Mouse (Mus musculus): ENCODE measurements at regions not wholly inside any gene's neighbourhood (a gene's known extent, or its start where the extent isn't known, plus 50 kb on each side); places are given as distances from the start of the nearest gene placed in this dataset.

DNA sequence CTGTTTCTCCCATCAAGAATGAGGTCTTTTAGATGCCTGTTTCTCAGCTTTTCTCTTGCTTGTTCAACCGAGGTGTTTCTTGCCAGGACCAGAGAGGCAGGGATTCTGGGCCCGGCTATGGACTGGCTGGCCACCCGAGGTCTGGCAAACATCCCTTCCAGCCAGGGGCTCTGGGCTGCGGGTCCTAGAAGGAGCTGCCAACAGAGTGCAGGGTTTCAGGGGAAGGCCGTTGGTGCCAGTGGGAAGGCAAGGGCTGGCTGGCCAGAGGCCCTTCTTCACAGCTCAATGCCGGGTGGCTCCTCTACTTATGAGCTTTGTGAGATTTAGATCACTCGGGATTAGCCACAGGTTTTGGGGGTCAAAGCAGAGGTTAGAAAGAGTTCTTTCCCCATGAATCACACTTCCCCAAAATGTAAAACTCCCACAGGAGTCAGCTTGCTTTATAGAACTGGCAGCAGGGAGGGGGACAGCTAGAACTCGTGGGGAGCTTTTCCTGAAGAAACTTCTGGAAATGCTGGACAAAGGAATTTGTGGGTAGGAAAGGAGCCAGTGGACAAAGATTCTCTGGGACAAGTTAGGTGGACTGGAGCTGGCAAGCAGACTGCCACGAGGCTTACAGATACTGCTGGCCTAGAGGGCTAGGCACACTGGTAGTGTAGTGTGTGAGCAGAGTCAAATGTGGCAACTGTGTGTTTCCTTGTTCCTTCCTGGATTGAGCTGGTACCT lies 104.1 kb upstream of the Vps8 start:
- DNase-seq (ENCODE audit: low spot score in 2 of 2) = no peak

DNA sequence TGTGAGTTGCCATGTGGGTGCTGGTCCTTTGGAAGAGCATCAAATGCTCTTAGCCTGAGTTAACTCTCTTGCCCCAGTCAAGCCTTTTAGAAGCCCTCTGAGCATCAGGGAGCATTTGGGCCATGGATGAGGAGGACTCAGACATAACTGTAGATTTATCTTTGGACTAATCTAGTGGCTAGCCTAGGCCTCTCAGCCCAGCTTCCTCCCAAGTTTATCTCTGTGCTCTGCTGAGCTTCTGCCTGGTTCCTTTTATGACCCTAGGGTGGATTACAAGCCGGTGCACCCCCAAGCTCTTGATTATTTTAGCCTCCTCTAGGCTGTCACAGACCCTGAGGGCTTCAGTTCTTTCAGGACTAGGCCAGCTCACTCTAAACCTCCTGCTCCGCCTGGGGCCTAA lies 102.6 kb upstream of the Vps8 start:
- no peak for DNase-seq (ENCODE audit: low spot score in 2 of 2)

DNA sequence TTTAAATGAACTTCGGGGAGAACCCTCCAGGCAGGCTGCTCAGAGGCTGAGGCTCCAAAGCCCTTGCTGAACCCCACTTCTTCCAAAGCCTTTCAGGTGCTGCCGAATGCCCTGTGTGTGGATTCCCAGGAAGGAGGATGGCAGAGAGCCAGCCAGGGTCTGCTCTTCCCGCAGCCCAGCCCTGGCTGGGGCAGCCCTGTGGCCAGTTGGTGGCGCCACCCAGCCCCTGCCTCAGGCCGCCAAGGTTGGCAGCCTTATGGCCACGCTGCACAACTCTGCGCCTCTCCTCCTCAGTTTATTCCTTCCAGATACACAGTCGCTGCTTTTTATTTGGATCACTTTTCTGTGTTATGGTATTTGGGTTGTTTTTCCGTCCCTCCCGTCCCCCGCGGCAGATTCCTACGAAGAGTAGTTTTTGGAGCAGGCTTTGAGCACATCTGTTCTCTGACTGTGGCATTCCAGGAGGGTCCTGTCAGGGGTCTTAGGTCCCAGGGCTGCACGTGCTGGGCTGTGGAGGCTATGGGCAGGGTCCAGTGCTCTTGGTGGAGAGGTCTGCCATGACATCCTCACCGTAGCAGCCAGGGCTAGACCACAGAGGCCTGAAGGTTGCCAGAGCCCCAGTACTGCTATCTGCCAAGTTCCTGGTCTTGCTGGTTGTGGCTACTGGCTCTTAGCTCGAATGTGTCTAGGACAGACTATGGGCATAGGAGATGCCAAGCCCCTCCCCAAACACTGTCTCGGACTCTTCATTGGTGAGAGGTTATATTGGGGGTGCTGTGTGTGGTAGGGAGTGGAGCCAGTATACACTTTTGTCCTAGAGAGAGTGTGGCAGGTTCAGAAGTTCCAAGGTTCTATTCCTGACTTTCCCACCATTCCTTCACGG lies 101.5 kb upstream of the Vps8 start:
- no peak for DNase-seq (ENCODE audit: low spot score in 2 of 2)

DNA sequence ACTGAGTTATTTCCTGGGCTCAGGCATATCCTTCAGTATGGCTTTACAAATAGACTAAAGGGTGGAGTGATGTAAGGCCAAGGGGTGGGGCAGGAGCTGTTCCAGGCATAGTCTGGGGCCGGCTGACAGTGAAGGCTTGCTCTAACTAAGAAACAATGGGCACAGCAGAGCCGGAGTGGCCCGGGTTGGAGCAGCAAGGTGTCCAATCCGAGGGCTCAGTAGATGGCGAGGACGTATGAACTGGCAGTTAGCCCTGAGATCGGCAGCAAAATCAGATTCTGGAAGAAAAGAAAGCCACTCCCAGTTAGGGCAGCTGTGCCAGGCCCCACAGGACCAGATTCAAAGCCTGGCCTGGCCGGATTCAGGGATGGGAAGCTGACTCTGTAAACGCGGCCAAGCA lies 100.5 kb upstream of the Vps8 start:
- DNase-seq (ENCODE audit: low spot score in 2 of 2) = no peak

DNA sequence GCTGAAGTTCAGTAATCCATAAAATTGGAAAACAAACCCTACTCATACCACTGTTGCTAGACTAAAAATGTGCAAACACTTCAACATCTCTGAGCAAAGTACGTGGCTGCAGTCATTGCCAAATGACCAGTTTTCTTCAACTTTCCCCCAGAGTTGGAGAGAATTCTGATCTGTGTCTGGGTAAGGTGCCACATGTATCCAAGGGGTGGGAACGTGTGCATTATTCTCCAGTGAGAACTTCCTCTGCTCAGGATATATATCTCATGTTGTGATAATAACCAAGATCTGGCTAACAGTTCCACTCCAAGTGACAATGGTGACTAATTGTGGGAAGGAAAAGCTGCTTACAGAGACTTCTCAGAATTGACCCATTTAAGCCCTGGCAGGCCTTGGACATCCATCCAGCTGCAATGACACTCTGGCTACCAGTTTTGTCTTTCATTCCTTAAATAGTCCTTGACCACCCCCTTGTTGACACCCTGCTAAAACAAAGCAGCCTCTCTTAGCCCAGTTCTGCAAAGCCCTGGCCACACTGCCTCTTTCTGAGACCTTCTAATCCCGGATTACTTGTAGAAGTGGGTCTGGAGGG lies 99.4 kb upstream of the Vps8 start:
- DNase-seq (ENCODE audit: low spot score in 2 of 2) = no peak

DNA sequence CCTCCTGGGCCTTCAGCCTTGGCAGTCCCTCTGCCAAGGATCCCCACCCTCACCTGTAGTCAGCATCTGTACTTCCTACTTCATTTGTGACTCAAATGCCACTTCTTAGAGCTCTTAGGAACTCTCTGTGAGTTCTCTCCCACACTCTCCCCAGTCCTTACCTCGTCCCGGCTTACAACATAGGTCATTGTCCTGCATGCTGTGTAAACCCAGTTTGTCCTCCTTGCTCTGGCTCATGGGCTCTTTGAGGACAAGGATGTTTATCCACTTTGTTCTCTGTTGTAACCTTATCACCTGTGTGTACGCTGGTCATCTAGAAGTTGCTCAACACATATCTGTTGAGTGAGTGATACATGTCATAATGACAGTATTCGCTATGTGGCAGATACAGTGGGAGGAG lies 94.9 kb upstream of the Vps8 start:
- no peak for DNase-seq (ENCODE audit: low spot score in 2 of 2)

DNA sequence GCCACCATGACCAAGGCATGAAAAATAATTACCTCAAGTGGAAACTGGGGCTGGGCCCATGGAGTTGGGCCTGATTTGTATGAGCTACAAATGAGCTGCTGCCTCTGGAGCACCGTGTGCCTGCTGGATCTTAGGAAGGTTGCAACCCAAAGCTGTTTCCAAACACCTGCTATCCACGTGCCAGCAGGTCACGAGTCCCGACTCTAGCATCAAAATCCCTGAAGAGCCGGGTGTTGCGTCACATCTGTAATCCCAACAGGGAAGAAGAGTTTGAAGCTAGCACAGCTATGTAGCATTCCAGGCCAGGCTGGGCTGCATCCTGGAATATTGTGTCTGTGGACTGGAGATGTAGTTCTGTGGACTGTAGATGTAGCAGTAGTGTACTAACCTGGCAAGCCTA lies 93.7 kb upstream of the Vps8 start:
- no peak for DNase-seq (ENCODE audit: low spot score in 2 of 2)

DNA sequence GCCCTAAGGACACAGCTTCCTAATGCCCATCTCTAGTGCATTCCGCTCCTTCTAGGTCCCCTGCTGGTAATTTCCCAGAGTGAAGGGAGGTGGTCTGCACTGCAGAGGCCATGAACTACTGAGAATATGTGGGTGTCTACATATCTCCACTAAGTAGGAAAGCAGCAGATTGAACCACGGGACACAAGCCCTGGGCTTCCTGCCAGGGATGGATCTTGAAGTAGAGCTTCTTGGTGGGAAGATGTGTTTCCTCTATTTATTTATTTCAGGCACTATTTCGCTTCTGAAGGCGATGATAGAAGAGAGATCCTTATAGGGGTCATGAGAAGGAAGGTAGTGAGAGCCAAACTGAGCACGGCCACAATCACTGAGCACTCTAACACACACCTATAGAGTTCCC lies 91.7 kb upstream of the Vps8 start:
- DNase-seq (ENCODE audit: low spot score in 2 of 2) = no peak

DNA sequence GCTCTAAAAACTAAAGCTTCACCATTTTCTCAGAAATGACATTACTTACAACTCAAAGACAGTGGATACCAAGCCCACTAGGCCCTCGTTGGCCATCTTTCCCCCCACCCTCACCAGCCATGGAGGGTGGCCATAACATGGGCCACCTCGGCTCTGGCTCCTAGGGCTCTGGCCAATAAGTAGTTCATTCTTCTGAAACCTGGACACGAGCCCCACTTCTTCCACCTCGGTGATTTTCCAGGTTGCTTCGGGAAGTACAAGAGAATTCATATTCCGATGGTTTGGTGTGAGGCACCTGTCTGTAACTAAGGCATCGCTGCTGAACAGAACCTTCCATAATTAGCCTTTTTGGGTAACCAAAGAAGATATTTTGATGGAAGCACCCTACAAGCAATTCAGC lies 90.5 kb upstream of the Vps8 start:
- no peak for DNase-seq (ENCODE audit: low spot score in 2 of 2)

DNA sequence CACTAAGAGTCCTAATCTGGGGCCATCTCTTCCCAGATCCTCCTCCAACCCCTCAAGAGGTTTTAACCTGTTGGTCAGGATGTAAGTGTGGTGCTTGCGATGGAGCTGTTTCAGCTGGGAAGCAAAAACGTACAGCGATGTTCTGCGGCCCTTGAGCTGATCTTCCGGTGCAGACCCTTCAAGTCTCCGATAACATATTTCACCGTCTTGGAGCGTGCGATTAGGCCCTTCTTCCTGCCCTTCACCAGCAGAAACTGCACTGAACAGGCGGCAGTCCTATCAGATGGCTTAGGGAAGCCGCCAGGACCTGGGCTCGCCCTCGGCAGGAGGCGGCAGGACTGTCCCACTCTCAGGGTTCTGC lies 90.1 kb upstream of the Vps8 start:
- DNase-seq (ENCODE audit: low spot score in 2 of 2) = no peak

DNA sequence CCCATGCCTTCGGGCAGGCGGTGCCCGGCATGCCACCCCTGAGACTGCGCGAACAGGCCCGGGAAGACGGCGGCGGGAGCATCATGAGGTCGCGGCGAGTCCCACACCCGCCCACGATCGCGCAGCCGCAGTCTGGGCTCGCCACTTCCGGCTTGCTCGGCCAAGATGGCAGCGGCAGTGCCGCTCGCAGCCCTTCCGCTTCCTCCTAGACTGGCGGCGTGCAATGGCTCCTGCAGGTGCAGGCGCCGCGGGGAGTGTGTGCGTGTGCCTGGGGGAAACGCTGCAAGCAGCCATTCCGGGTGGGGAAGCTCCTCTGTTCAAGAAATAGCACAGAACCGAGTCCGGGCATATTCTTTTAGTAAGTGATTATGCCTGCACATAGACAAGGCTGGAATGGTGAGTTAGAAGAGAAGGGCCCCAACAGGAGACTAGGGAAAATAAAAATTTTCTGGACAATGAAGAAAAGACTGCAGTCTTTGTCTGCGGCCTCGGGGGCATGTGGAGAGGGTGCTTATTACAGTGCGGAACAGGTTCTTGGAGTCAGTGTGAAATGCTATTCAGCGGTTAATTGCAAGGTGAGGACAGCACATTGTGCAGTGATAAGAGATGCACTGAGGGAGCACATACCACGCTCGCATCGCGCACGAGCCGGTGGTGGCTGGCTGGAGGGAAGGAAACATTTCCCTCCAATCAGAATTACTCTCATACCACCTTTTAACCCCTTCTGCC lies 89.5 kb upstream of the Vps8 start:
- peak; percentile 89 to 94 for DNase-seq (ENCODE audit: low spot score in 2 of 2)

DNA sequence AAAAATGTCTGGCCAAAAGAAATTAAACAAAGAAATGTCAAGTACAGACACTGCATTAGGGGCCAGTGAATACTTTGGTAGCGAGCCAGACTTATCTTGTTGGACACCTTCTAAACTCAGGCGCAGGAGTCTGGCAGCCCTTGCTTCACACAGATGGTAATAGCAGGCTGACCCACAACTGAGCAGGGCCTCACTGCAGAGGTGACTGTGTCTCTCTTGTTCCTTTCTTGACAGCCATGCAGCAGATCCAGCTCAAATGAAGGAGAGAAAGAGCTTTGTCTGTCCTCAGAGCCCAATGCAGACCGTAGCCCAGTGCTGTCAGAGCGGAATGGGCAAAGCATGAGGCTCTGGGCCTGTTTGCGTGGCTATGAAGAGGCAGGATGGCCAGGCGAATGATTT lies 83.9 kb upstream of the Vps8 start:
- DNase-seq (ENCODE audit: low spot score in 2 of 2) = no peak

DNA sequence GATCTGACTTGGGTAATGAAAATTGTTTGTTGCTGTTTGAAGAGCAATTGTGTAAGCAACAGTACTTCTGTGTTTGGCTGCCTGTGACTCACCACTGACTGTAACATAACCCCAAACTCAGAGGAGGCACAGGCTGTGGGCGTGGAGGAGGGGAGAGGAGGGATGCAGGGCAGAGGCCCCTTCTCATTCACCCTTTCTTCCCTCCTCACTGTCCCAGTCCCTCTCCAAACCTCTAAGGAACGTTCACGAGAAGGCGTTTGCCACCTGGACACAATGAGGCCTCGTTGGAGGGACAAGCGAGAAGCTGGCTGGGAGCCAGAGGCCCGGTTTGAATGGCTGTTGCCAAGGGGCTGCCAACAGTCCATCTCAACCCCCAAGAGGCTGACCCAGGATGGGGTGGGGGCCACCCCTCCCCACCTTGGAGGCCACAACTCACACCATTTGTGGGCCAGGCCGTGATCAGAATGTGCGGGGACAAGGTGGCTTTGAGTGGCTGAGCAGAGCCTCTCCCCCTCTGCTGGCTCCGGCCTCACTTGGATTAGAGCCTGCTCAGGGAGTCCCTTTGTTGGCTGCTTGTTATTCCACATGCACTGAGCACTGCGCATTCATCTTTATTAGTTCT lies 83.3 kb upstream of the Vps8 start:
- no peak for DNase-seq (ENCODE audit: low spot score in 2 of 2)

DNA sequence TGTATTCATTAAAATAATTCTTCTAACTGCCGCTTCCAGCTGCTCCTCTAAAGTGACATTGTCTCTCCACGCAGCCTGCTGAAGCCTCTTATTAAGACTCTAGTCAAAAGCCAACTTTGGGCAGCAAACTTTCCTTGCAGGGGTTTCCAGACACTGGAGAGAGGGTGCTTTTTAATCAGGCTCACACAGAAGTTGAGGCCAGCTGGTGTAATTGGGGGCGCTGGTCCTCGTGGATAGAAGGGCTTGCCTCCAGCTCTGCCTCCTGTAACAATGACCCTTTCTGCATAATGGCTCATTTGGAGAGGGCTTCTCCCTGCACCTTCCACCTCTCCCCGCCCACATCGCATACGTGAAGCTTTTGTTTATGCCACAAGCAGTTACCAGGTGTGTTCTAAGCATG lies 82.8 kb upstream of the Vps8 start:
- DNase-seq (ENCODE audit: low spot score in 2 of 2) = no peak

DNA sequence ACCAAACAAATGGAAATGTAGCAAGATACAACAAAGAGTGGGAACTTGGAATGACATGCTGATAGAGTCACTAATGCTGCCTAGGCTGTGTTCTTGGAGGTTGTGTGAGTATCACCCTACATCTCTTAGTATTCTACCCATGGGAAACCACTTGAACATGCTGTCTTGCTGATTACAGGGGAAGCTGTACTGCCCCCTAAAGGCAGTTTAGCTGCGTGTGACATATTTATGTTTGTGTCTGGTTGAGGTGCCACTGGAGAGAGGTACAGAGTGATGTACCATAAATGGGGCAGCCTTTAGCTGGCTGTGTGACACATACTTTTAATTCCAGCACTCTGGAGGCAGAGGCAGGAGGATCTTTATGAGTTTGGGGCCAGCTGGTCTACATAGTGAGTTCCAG lies 73.0 kb upstream of the Vps8 start:
- no peak for DNase-seq (ENCODE audit: low spot score in 2 of 2)

DNA sequence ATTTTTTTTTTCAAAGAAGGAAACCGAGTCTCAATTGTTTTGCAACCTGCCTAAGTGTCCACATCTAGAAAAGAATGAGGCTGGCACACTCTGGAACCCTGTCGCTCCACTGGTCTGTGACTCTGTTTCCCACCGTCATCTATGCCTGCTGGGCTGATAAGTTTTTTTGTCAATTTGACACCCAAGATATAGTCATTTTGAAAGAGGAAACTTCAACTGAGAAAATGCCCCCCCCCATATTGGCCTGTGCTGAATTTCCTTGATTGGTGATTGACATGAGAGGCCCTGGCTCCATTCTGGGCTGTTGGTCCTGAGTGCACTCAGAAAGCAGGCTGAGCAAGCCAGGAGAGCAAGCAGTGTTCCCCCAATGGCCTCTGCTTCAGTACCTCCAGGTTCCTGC lies 71.6 kb upstream of the Vps8 start:
- no peak for DNase-seq (ENCODE audit: low spot score in 2 of 2)

DNA sequence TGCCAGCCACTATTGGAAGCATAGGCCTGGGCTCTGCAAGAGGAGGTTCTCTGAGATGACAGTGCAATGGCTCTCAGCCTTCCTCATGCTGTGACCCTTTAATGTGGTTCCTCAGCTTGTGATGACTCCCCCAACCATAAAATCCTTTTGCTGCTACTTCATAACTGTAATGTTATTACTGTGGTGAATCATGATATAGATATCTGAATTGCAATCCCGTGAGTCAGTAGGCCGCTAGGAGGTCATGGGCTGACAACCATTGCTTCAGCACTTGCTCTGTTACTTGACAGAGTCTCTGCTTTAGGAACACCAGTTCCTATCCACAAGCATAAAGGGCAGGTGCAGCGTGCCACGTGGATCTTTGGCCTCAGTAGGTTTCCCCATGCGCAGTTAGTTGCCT lies 69.8 kb upstream of the Vps8 start:
- no peak for DNase-seq (ENCODE audit: low spot score in 2 of 2)

DNA sequence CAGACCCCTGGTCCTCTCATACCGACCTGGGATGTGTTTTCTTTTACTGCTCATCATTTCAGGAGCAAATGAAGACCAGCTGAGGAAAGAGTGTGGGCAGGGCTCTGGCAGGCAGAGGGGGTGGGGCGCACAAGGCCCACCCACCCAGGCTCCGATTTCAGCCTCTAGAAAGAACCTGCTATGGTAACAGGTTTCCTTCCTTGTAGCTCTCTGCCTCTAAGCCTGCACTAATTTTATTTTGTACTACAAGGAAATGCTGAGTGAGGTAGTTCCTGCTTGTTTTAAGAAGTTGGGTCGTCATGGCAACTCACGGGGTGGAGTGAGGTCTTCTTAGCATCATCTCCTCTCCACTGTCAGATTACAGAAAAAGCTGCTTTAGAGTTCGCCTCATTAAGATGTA lies 69.4 kb upstream of the Vps8 start:
- no peak for DNase-seq (ENCODE audit: low spot score in 2 of 2)

DNA sequence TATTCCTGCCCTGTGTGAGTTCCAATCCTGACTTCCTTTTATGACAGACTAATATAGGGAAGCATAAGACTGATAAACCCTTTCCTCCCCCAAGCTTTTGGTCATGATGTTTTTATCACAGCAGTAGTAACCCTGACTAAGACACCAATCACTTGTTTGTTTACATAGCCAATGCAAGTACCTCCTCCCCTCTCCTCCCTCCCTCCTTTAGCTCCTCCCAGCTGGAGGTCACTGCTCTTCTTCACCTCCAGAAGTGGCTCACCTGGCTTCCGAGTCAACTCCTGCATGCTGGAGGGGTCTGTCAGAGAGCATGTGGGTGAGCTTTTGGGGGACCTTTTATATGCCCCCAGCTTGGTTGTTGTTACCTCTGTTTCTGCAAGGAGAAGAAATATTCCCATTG lies 67.3 kb upstream of the Vps8 start:
- DNase-seq (ENCODE audit: low spot score in 2 of 2) = no peak

DNA sequence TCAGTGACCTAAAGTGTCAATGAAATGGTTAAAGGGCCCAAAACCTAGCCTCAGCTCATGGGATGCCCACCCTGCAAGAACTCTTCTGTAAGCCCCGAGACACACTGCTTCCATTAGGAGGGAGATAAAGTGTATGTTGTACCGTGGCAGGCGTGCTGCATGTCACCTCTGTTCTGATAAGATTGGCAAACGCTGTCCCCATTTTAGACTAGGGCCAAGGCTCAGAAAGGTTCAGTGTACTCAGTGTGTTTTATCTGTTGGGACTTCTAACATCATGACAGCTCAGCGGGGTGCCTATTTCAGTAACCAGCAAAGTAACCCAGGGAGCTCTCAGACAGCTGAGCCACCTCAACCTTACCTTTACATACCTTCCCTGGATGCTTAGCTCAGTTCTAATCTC lies 65.5 kb upstream of the Vps8 start:
- DNase-seq (ENCODE audit: low spot score in 2 of 2) = no peak

DNA sequence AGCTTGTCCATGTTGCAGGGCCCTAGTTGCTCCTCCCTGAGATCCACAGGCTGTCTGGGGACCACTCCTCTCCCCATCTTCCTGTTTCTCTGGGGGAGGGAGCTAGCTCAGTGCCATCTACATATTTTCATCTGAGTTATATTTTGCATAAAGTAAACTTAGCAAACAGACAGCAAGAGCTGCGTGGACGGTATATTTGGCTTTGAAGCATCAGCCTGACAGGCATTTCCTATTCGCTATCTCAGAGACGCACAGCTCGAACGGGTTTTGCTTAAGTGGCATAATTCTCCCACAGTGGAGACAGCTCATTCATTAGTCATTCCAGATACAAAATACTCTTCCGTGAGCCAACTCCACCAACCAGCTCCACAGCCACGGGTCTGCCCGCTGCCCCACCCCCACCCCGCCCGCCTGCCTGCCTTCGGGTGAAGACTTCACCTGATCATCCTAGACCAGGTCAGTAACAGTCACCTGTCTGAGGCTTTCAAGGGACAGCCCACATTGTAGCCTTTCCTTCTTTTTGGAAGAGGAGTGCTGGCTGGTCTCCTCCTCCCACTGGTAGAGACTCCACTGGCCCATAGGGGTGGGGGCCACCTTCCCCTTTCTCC lies 64.5 kb upstream of the Vps8 start:
- DNase-seq (ENCODE audit: low spot score in 2 of 2) = no peak

DNA sequence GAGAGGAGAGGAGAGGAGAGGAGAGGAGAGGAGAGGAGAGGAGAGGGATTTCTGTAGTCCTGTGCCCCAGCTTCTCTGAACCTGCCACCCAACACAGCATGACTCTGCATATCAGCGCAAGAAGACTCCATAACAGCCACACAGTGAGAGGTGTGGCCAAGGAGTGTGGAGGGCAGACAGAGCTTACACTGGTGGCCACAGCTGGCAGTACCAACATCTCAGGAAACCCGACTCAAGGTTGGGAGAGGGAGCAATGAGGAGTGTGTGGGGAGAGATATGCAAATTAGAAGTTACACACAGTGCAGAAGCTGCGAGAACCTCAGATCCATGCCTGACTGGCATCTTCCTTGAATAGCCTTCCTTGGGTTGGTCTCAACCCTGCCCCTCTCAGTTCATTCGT lies 63.5 kb upstream of the Vps8 start:
- no peak for DNase-seq (ENCODE audit: low spot score in 2 of 2)
